Mouse (Mus musculus): ENCODE data around the gene Stt3b.

Gene Stt3b

GRCm38 (mm10) chr9:115271556-115271955, 38.7 kb downstream of the Stt3b start:
- no peak for DNase-seq (ENCODE audit: extremely low read depth, low read depth)

- DNase-seq (ENCODE audit: extremely low read depth, low read depth): no peak
Observed at GRCm38 (mm10) chr9:115261896-115262295, 48.3 kb downstream of the Stt3b start.

GRCm38 (mm10) chr9:115261456-115261855, 48.8 kb downstream of the Stt3b start:
- DNase-seq (ENCODE audit: extremely low read depth, low read depth): no peak

- DNase-seq (ENCODE audit: extremely low read depth, low read depth): no peak
Observed at GRCm38 (mm10) chr9:115260464-115260863, 49.8 kb downstream of the Stt3b start.

- no peak for DNase-seq (ENCODE audit: extremely low read depth, low read depth)
Observed at GRCm38 (mm10) chr9:115259866-115260265, 50.4 kb downstream of the Stt3b start.

- DNase-seq (ENCODE audit: extremely low read depth, low read depth): no peak
Observed at GRCm38 (mm10) chr9:115257733-115258286, 52.4 kb downstream of the Stt3b start.

GRCm38 (mm10) chr9:115249145-115249544, 61.1 kb downstream of the Stt3b start:
- no peak for DNase-seq (ENCODE audit: extremely low read depth, low read depth)

- DNase-seq (ENCODE audit: extremely low read depth, low read depth): no peak
Observed at GRCm38 (mm10) chr9:115245092-115245491, 65.1 kb downstream of the Stt3b start.

- DNase-seq (ENCODE audit: extremely low read depth, low read depth): no peak
Observed at GRCm38 (mm10) chr9:115243630-115244029, 66.6 kb downstream of the Stt3b start.

GRCm38 (mm10) chr9:115239861-115240260, 70.4 kb downstream of the Stt3b start:
- DNase-seq (ENCODE audit: extremely low read depth, low read depth): no peak

- DNase-seq (ENCODE audit: extremely low read depth, low read depth): no peak
Observed at GRCm38 (mm10) chr9:115237943-115238342, 72.3 kb downstream of the Stt3b start.

GRCm38 (mm10) chr9:115236352-115236841, 73.8 kb downstream of the Stt3b start:
- DNase-seq (ENCODE audit: extremely low read depth, low read depth): no peak

- no peak for DNase-seq (ENCODE audit: extremely low read depth, low read depth)
Observed at GRCm38 (mm10) chr9:115234561-115234960, 75.7 kb downstream of the Stt3b start.

- DNase-seq (ENCODE audit: extremely low read depth, low read depth): no peak
Observed at GRCm38 (mm10) chr9:115233721-115234120, 76.5 kb downstream of the Stt3b start.

GRCm38 (mm10) chr9:115231476-115231875, 78.7 kb downstream of the Stt3b start:
- DNase-seq (ENCODE audit: extremely low read depth, low read depth): no peak

GRCm38 (mm10) chr9:115230141-115230540, 80.1 kb downstream of the Stt3b start:
- DNase-seq (ENCODE audit: extremely low read depth, low read depth): no peak

GRCm38 (mm10) chr9:115229676-115230075, 80.5 kb downstream of the Stt3b start:
- DNase-seq (ENCODE audit: extremely low read depth, low read depth): no peak

- no peak for DNase-seq (ENCODE audit: extremely low read depth, low read depth)
Observed at GRCm38 (mm10) chr9:115229145-115229544, 81.1 kb downstream of the Stt3b start.

- DNase-seq (ENCODE audit: extremely low read depth, low read depth): no peak
Observed at GRCm38 (mm10) chr9:115224744-115225354, 85.4 kb downstream of the Stt3b start.

GRCm38 (mm10) chr9:115221265-115221664, 89.0 kb downstream of the Stt3b start:
- DNase-seq (ENCODE audit: extremely low read depth, low read depth): no peak

- no peak for DNase-seq (ENCODE audit: extremely low read depth, low read depth)
Observed at GRCm38 (mm10) chr9:115220466-115220865, 89.8 kb downstream of the Stt3b start.

GRCm38 (mm10) chr9:115217984-115218383, 92.2 kb downstream of the Stt3b start:
- no peak for DNase-seq (ENCODE audit: extremely low read depth, low read depth)

All from MEL-GATA-1-ER (cell line).